Mouse (Mus musculus) megakaryocyte, embryonic 14.5 days (primary cell): Measurements from ENCODE around the gene Ikbip.

Experiments used
- FLI1 ChIP-seq: IDR thresholded peaks from 2 replicates; pipeline ENCODE4 v1.6.1; 2012; ENCODE audit warnings: low read length, inconsistent platforms, mixed read lengths
- GATA1 ChIP-seq: IDR thresholded peaks from 3 replicates; pipeline ENCODE4 v1.6.1; 2012; ENCODE audit warnings: mixed read lengths, low read length, inconsistent platforms, borderline replicate concordance

DNA sequence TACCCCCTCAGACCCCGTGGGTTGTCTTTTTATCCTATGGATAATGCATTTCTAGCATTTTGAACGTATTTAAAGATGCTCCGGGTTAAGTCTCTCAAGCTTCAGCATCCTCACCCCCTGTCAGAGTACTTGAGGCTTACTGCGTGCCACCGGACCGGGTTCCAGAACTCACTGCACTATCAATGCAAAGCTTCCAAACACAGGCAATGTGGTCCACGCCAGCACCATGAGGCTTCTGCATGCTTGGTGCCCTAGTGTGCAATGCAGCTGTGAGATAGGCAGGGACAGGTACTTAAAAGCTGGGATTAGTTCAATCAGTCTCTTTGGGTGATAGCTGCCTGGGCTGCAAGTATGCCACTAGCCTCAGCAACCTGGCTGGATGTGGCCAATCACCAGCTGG, 62.7 kb downstream of the Ikbip start:
- TF ChIP-seq FLI1 (no peak), GATA1 (no peak)
